Mouse (Mus musculus) heart, postnatal 36 days (tissue): Measurements from ENCODE around the gene Cldn13. TPM values are rescaled to one million over a fixed set of nuclear protein-coding genes. Genes with fewer than 3 reads are reported as not detected.
A peak's percentile ranks its signal among the peaks of the same experiment; 100 is the strongest.

ENCODE experiments used
- DNase-seq, 2 experiments: peaks; one replicate each; pipeline ENCODE4 v3.0.0; 2021 to 2022
- intact Hi-C: fragments of 180-260 bp; cut with DNase I; formaldehyde crosslinking; loops from one replicate; pipeline ENCODE4 v1.15.1; 2025
- total RNA-seq, 2 experiments: library from RNA; stranded (reverse); gene quantifications; 2 replicates each; pipeline ENCODE4 v1.2.3; 2021

The Cldn13 gene
- total RNA-seq, 2 experiments from 2014 or later = not detected

GRCm38 (mm10) chr5:134897596-134897995, 17.7 kb downstream of the Cldn13 start:
- intact Hi-C loops = no loop called here
- DNase-seq = no peak

GRCm38 (mm10) chr5:134896965-134897364, 18.4 kb downstream of the Cldn13 start:
- intact Hi-C loops = no loop called here

GRCm38 (mm10) chr5:134895291-134895690, 20.0 kb downstream of the Cldn13 start:
- peak; percentile 47 to 51 for DNase-seq
- intact Hi-C loops = no loop called here

More at GRCm38 (mm10) chr5:134896965-134897364, 18.4 kb downstream of the Cldn13 start:
- DNase-seq = no peak

GRCm38 (mm10) chr5:134892717-134893116, 22.6 kb downstream of the Cldn13 start:
- intact Hi-C loops = no loop called here
- DNase-seq = no peak

- peak; percentile 32 to 42 for DNase-seq
- intact Hi-C loops = no loop called here
These were observed 23.8 kb downstream of the Cldn13 start for GRCm38 (mm10) chr5:134891552-134891951.

GRCm38 (mm10) chr5:134890601-134891054, 24.7 kb downstream of the Cldn13 start:
- intact Hi-C loops = no loop called here
- DNase-seq = peak; percentile 31 to 54

- DNase-seq = peak in 1 of 2 experiments; percentile 43
- intact Hi-C loops = no loop called here
These were observed 26.8 kb downstream of the Cldn13 start for GRCm38 (mm10) chr5:134888505-134888904.

- DNase-seq = peak; percentile 59 to 66
- intact Hi-C loops = no loop called here
These were observed 27.6 kb downstream of the Cldn13 start for GRCm38 (mm10) chr5:134887447-134888335.

- intact Hi-C loops = no loop called here
These were observed 32.2 kb downstream of the Cldn13 start for GRCm38 (mm10) chr5:134883077-134883476.

GRCm38 (mm10) chr5:134876801-134877200, 38.5 kb downstream of the Cldn13 start:
- intact Hi-C loops = no loop called here
- DNase-seq = no peak

More at GRCm38 (mm10) chr5:134883077-134883476, 32.2 kb downstream of the Cldn13 start:
- DNase-seq = peak; percentile 55 to 58

GRCm38 (mm10) chr5:134875245-134875644, 40.1 kb downstream of the Cldn13 start:
- intact Hi-C loops = no loop called here
- DNase-seq = no peak

GRCm38 (mm10) chr5:134873956-134874879, 41.1 kb downstream of the Cldn13 start:
- intact Hi-C loops = no loop called here

GRCm38 (mm10) chr5:134873034-134873433, 42.3 kb downstream of the Cldn13 start:
- DNase-seq = no peak
- intact Hi-C loops = no loop called here

More at GRCm38 (mm10) chr5:134873956-134874879, 41.1 kb downstream of the Cldn13 start:
- peak; percentile 76 to 81 for DNase-seq

- peak in 1 of 2 experiments; percentile 46 for DNase-seq
- intact Hi-C loops = no loop called here
These were observed 42.7 kb downstream of the Cldn13 start for GRCm38 (mm10) chr5:134872597-134872996.

- intact Hi-C loops = no loop called here
- no peak for DNase-seq
These were observed 46.8 kb downstream of the Cldn13 start for GRCm38 (mm10) chr5:134868506-134868905.

GRCm38 (mm10) chr5:134867320-134868144, 47.8 kb downstream of the Cldn13 start:
- intact Hi-C loops = no loop called here
- DNase-seq = no peak

- intact Hi-C loops = no loop called here
- peak; percentile 62 to 67 for DNase-seq
These were observed 50.2 kb downstream of the Cldn13 start for GRCm38 (mm10) chr5:134865158-134865557.
